Mouse (Mus musculus) limb, embryonic 13.5 days (tissue): ENCODE data around the gene Frmpd1. TPM values are rescaled to one million over a fixed set of nuclear protein-coding genes. Genes with fewer than 3 reads are reported as not detected.

Experiments used
- polyA plus RNA-seq: library from polyadenylated mRNA; unstranded; fragments of >200 nt; fragmentation: Nextera tagmentation; extraction: Ambion mirVana; gene quantifications from 2 replicates; pipeline ENCODE4 v1.2.1, GENCODE M21; 2015

Gene Frmpd1
- polyA plus RNA-seq, 1 experiment from 2014 or later: 4.6 TPM

Other genes with a start within 250 kb of the Frmpd1 start
- gene Grhpr, start 203.5 kb upstream of the Frmpd1 start, polyA plus RNA-seq: 58.2 TPM in 2 replicates
- 30.2 and 30.6 TPM in 2 replicates for gene Zbtb5, start 172.5 kb upstream of the Frmpd1 start, polyA plus RNA-seq
- 43.9 and 44.6 TPM in 2 replicates for gene Polr1e, start 166.3 kb upstream of the Frmpd1 start, polyA plus RNA-seq
- gene Fbxo10, start 100.3 kb upstream of the Frmpd1 start, polyA plus RNA-seq: 17.9 and 19.2 TPM in 2 replicates
- 213 and 223 TPM in 2 replicates for gene Tomm5, start 76.8 kb upstream of the Frmpd1 start, polyA plus RNA-seq
- 19.9 TPM in 2 replicates for gene Trmt10b, start 112.3 kb downstream of the Frmpd1 start, polyA plus RNA-seq
- 12.9 and 13.8 TPM in 2 replicates for gene Dcaf10, start 157.2 kb downstream of the Frmpd1 start, polyA plus RNA-seq
- 74.0 and 79.1 TPM in 2 replicates for gene Exosc3, start 157.9 kb downstream of the Frmpd1 start, polyA plus RNA-seq
- gene Slc25a51, start 223.9 kb downstream of the Frmpd1 start, polyA plus RNA-seq: 53.9 and 68.1 TPM in 2 replicates